Mouse (Mus musculus) bone marrow macrophage, adult 2 months (primary cell): Measurements from ENCODE around the gene Osbpl6.

Experiments
- CTCF ChIP-seq: IDR thresholded peaks from 2 replicates; pipeline ENCODE4 v1.5.1; 2012; ENCODE audit warnings: low read depth, mild to moderate bottlenecking, low read length, moderate library complexity
- POLR2A ChIP-seq: IDR thresholded peaks from 2 replicates; pipeline ENCODE4 v1.6.1; 2012; ENCODE audit warnings: mild to moderate bottlenecking, low read depth, low read length, borderline replicate concordance

GRCm38 (mm10) chr2:76365811-76366210 is 40.5 kb upstream of the Osbpl6 start:
- TF ChIP-seq CTCF (no peak), POLR2A (no peak)
